Comparison of ENCODE assay signal across 28 mouse cellular contexts in the genomic region with DNA sequence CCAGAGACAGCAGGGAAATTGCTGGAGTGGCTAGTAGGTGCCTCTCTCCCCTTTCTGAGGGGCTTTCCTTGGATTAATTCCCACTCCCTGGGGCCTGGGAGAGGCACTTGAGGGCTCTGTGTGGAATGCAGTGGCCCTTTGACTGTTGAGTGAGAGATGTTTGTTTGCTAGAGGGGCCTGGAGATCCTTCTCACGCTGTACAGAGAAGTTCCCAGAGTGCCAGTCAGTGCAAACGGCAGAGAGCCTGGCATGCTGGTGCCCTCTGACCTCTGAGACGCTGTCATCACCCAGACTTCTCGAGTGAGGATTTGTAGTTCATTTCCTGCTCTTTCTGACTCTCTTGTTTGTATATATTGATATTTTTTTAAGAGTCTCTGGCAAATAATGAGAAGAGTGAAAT. TPM values are rescaled to one million over a fixed set of nuclear protein-coding genes. Genes with fewer than 3 reads are reported as not detected.
DNase-seq lines count a peak whose midpoint lies in the region; ATAC-seq lines count a peak whose summit lies in the region.
"Had no signal": no experiment of that assay in that cellular context is flagged by ENCODE, and none has a peak within 500 bp of the region (broad histone marks: within the 10 kb centered on the region; RNA-seq: fewer than 3 reads in every experiment).

No protein-coding gene starts in this region.

- peak overlapping the region; percentile 33; the same call in 1 of the 2 replicates for H3K9ac ChIP-seq in heart, embryonic 13.5 days
- no peak overlapping the region for H3K9ac ChIP-seq in midbrain, embryonic 14.5 days (replicated peaks; ENCODE audit: low read length)
- H3K9ac ChIP-seq in lung, embryonic 16.5 days (ENCODE audit: low read length) = no peak overlapping the region
- H3K9ac ChIP-seq: embryonic facial prominence, embryonic 13.5 days; hindbrain, embryonic 13.5 days; kidney, embryonic 15.5 days; limb, embryonic 13.5 days; liver, embryonic 13.5 days; midbrain, embryonic 13.5 days; neural tube, embryonic 13.5 days had no signal

- peaks cover 30% of the 10 kb centered on the region for H3K4me1 ChIP-seq in heart, embryonic 13.5 days
- peaks cover 8% of the 10 kb centered on the region for H3K4me1 ChIP-seq in midbrain, embryonic 10.5 days
- H3K4me1 ChIP-seq in midbrain, embryonic 14.5 days (ENCODE audit: control insufficient read depth, insufficient read depth, low read length) = no peaks in the 10 kb centered on the region
- H3K4me1 ChIP-seq in lung, embryonic 16.5 days (replicated peaks; ENCODE audit: control insufficient read depth, insufficient read depth, low read length) = peaks cover 9% of the 10 kb centered on the region; the same call in 1 of the 2 replicates
- H3K4me1 ChIP-seq in limb, embryonic 10.5 days = peaks cover 7% of the 10 kb centered on the region
- H3K4me1 ChIP-seq: kidney, embryonic 15.5 days; liver, embryonic 13.5 days; midbrain, embryonic 13.5 days; neural tube, embryonic 13.5 days had no signal

- WGBS in heart, embryonic 13.5 days = 9% methylated on average over 4 of the region's 4 CpGs
- WGBS in midbrain, embryonic 10.5 days = 44% methylated on average over 4 of the region's 4 CpGs
- 35% methylated on average over 4 of the region's 4 CpGs for WGBS in midbrain, embryonic 14.5 days
- WGBS in lung, embryonic 16.5 days = 4% methylated on average over 4 of the region's 4 CpGs
- 19% methylated on average over 4 of the region's 4 CpGs for WGBS in limb, embryonic 10.5 days

- H3K27ac ChIP-seq in heart, embryonic 13.5 days (replicated peaks) = peak overlapping the region; percentile 76
- peak overlapping the region; percentile 43 for H3K27ac ChIP-seq in midbrain, embryonic 10.5 days (replicated peaks)
- H3K27ac ChIP-seq in midbrain, embryonic 14.5 days (replicated peaks; ENCODE audit: low read depth, low read length) = no peak overlapping the region
- H3K27ac ChIP-seq in lung, embryonic 16.5 days (ENCODE audit: low read length) = no peak overlapping the region
- no peak overlapping the region for H3K27ac ChIP-seq in limb, embryonic 10.5 days
- H3K27ac ChIP-seq: embryonic facial prominence, embryonic 13.5 days; hindbrain, embryonic 13.5 days; kidney, embryonic 15.5 days; limb, embryonic 13.5 days; liver, embryonic 13.5 days; midbrain, embryonic 13.5 days; neural tube, embryonic 13.5 days had no signal

- H3K4me2 ChIP-seq in heart, embryonic 13.5 days = no peak overlapping the region
- H3K4me2 ChIP-seq in midbrain, embryonic 14.5 days (ENCODE audit: low read length) = no peak overlapping the region
- H3K4me2 ChIP-seq in lung, embryonic 16.5 days (ENCODE audit: low read depth, low read length) = no peak overlapping the region
- H3K4me2 ChIP-seq: embryonic facial prominence, embryonic 13.5 days; hindbrain, embryonic 13.5 days; kidney, embryonic 15.5 days; limb, embryonic 13.5 days; liver, embryonic 13.5 days; midbrain, embryonic 13.5 days; neural tube, embryonic 13.5 days had no signal

- intact Hi-C loops in heart, postnatal 14 days (cut with DNase I) = loop anchor here (2.0 to 5.0 kb wide), 2 partner anchors 52 to 125 kb away; a partner anchor contains a TSS

- no peaks in the 10 kb centered on the region; the same call in 1 of the 2 replicates for H3K9me3 ChIP-seq in heart, embryonic 13.5 days
- no peaks in the 10 kb centered on the region for H3K9me3 ChIP-seq in midbrain, embryonic 10.5 days (replicated peaks)
- no peaks in the 10 kb centered on the region for H3K9me3 ChIP-seq in midbrain, embryonic 14.5 days (ENCODE audit: control insufficient read depth, low read length)
- H3K9me3 ChIP-seq in lung, embryonic 16.5 days (ENCODE audit: control insufficient read depth, low read length) = no peaks in the 10 kb centered on the region
- H3K9me3 ChIP-seq in limb, embryonic 10.5 days (replicated peaks) = no peaks in the 10 kb centered on the region
- H3K9me3 ChIP-seq: embryonic facial prominence, embryonic 13.5 days; hindbrain, embryonic 13.5 days; kidney, embryonic 15.5 days; limb, embryonic 13.5 days; liver, embryonic 13.5 days; midbrain, embryonic 13.5 days; neural tube, embryonic 13.5 days had no signal

- H3K27me3 ChIP-seq in heart, embryonic 13.5 days (replicated peaks) = no peaks in the 10 kb centered on the region
- H3K27me3 ChIP-seq in midbrain, embryonic 10.5 days (ENCODE audit: low read depth, poor library complexity, severe bottlenecking) = no peaks in the 10 kb centered on the region
- H3K27me3 ChIP-seq in midbrain, embryonic 14.5 days (ENCODE audit: control insufficient read depth, insufficient read depth, low read length) = no peaks in the 10 kb centered on the region
- H3K27me3 ChIP-seq in lung, embryonic 16.5 days (ENCODE audit: control insufficient read depth, insufficient read depth, low read depth, low read length) = no peaks in the 10 kb centered on the region
- H3K27me3 ChIP-seq in limb, embryonic 10.5 days (ENCODE audit: low read depth, poor library complexity, severe bottlenecking) = no peaks in the 10 kb centered on the region
- H3K27me3 ChIP-seq: embryonic facial prominence, embryonic 13.5 days; hindbrain, embryonic 13.5 days; kidney, embryonic 15.5 days; limb, embryonic 13.5 days; liver, embryonic 13.5 days; midbrain, embryonic 13.5 days; neural tube, embryonic 13.5 days had no signal

- no peak for DNase-seq in heart, postnatal 14 days
- no peak for DNase-seq in midbrain, embryonic 10.5 days (ENCODE audit: low spot score)
- DNase-seq in midbrain, embryonic 14.5 days = no peak
- DNase-seq in yolk sac, embryonic 10.5 days (ENCODE audit: low spot score) = peak; percentile 33
- DNase-seq in limb, embryonic 10.5 days (ENCODE audit: low spot score) = no peak
- no peak for DNase-seq in kidney, adult 11 months
- DNase-seq: B cell, adult 2 months; cerebellum, adult 2 months; cerebellum, postnatal 36 days; liver, embryonic 13.5 days; right cerebral cortex, adult 18-20 months; thymus, postnatal 25 days had no signal

- peaks cover 4% of the 10 kb centered on the region; the same call in 1 of the 2 replicates for H3K36me3 ChIP-seq in heart, embryonic 13.5 days
- no peaks in the 10 kb centered on the region for H3K36me3 ChIP-seq in midbrain, embryonic 10.5 days
- no peaks in the 10 kb centered on the region for H3K36me3 ChIP-seq in midbrain, embryonic 14.5 days (ENCODE audit: control insufficient read depth, insufficient read depth, low read length)
- H3K36me3 ChIP-seq in lung, embryonic 16.5 days (ENCODE audit: control insufficient read depth, insufficient read depth, low read length) = no peaks in the 10 kb centered on the region
- no peaks in the 10 kb centered on the region for H3K36me3 ChIP-seq in limb, embryonic 10.5 days
- H3K36me3 ChIP-seq: hindbrain, embryonic 13.5 days; kidney, embryonic 15.5 days; liver, embryonic 13.5 days; midbrain, embryonic 13.5 days; neural tube, embryonic 13.5 days had no signal

- no peak overlapping the region for H3K4me3 ChIP-seq in heart, embryonic 13.5 days
- H3K4me3 ChIP-seq in midbrain, embryonic 10.5 days = no peak overlapping the region
- no peak overlapping the region for H3K4me3 ChIP-seq in midbrain, embryonic 14.5 days (replicated peaks; ENCODE audit: low read depth, low read length)
- no peak overlapping the region for H3K4me3 ChIP-seq in lung, embryonic 16.5 days (ENCODE audit: low read length)
- no peak overlapping the region for H3K4me3 ChIP-seq in limb, embryonic 10.5 days
- H3K4me3 ChIP-seq: embryonic facial prominence, embryonic 13.5 days; hindbrain, embryonic 13.5 days; kidney, embryonic 15.5 days; limb, embryonic 13.5 days; liver, embryonic 13.5 days; midbrain, embryonic 13.5 days; neural tube, embryonic 13.5 days had no signal

- no peak for ATAC-seq in heart, embryonic 13.5 days (ENCODE audit: extremely low read depth, insufficient number of reproducible peaks, low FRiP score, low TSS enrichment)
- ATAC-seq in midbrain, embryonic 14.5 days (ENCODE audit: low FRiP score, low TSS enrichment) = no peak
- ATAC-seq in lung, embryonic 16.5 days (ENCODE audit: low read depth) = peak; percentile 77
- ATAC-seq: forebrain, embryonic 16.5 days; midbrain, embryonic 13.5 days had no signal

RNA-seq across cellular contexts. Expression of a gene that starts 14.1 kb away (rescaled TPM):
- polyA plus RNA-seq in heart, embryonic 13.5 days (2015; fragmentation: Nextera tagmentation; extraction: Ambion mirVana) = not detected in 2 replicates
- total RNA-seq in heart, postnatal 14 days (2021) = 1 to 10 TPM; 1.3 to 1.4 TPM
- not detected in 2 replicates for polyA plus RNA-seq in midbrain, embryonic 10.5 days (2016; fragmentation: Nextera tagmentation; extraction: Ambion mirVana)
- not detected in 2 replicates for polyA plus RNA-seq in midbrain, embryonic 14.5 days (2014; fragmentation: Nextera tagmentation; extraction: Ambion mirVana)
- not detected in 2 replicates for polyA plus RNA-seq in lung, embryonic 16.5 days (2015; fragmentation: Nextera tagmentation; extraction: Ambion mirVana)
- polyA plus RNA-seq in limb, embryonic 10.5 days (2016; fragmentation: Nextera tagmentation; extraction: Ambion mirVana) = not detected in 2 replicates
- total RNA-seq: adrenal gland, adult 18-20 months; gastrocnemius, postnatal 4 days; layer of hippocampus, postnatal 25 days; left cerebral cortex, postnatal 10 days had no signal
- polyA plus RNA-seq: cerebellum, adult 2 months; embryonic facial prominence, embryonic 13.5 days; forebrain, embryonic 16.5 days; hindbrain, embryonic 13.5 days; intestine, embryonic 14.5 days; kidney, embryonic 15.5 days; large intestine, adult 2 months; limb, embryonic 13.5 days; liver, embryonic 13.5 days; midbrain, embryonic 13.5 days; neural tube, embryonic 13.5 days; small intestine, adult 2 months had no signal

RNA-seq across cellular contexts. Expression of a gene that starts 39.9 kb away (rescaled TPM):
- polyA plus RNA-seq in heart, embryonic 13.5 days (2015; fragmentation: Nextera tagmentation; extraction: Ambion mirVana) = 2.2 and 2.5 TPM in 2 replicates
- 1 to 10 TPM; 1.4 to 2.5 TPM for total RNA-seq in heart, postnatal 14 days (2021)
- polyA plus RNA-seq in midbrain, embryonic 10.5 days (2016; fragmentation: Nextera tagmentation; extraction: Ambion mirVana) = 1.9 and 2.0 TPM in 2 replicates
- 0.73 and 2.3 TPM in 2 replicates for polyA plus RNA-seq in midbrain, embryonic 14.5 days (2014; fragmentation: Nextera tagmentation; extraction: Ambion mirVana)
- polyA plus RNA-seq in lung, embryonic 16.5 days (2015; fragmentation: Nextera tagmentation; extraction: Ambion mirVana) = 3.9 and 4.4 TPM in 2 replicates
- polyA plus RNA-seq in limb, embryonic 10.5 days (2016; fragmentation: Nextera tagmentation; extraction: Ambion mirVana) = 1.8 and 4.6 TPM in 2 replicates

RNA-seq across cellular contexts. Expression of a gene that starts 52.5 kb away (rescaled TPM):
- polyA plus RNA-seq in heart, embryonic 13.5 days (2015; fragmentation: Nextera tagmentation; extraction: Ambion mirVana) = 47.0 and 48.6 TPM in 2 replicates
- total RNA-seq in heart, postnatal 14 days (2021) = 10 to 100 TPM; 80.7 to 89.8 TPM
- 28.4 and 28.8 TPM in 2 replicates for polyA plus RNA-seq in midbrain, embryonic 10.5 days (2016; fragmentation: Nextera tagmentation; extraction: Ambion mirVana)
- 9.2 and 13.4 TPM in 2 replicates for polyA plus RNA-seq in midbrain, embryonic 14.5 days (2014; fragmentation: Nextera tagmentation; extraction: Ambion mirVana)
- 46.8 and 50.5 TPM in 2 replicates for polyA plus RNA-seq in lung, embryonic 16.5 days (2015; fragmentation: Nextera tagmentation; extraction: Ambion mirVana)
- 31.9 and 37.0 TPM in 2 replicates for polyA plus RNA-seq in limb, embryonic 10.5 days (2016; fragmentation: Nextera tagmentation; extraction: Ambion mirVana)

Comparison
In these comparisons a context has a peak if more than half of its experiments do, and no peak if none do; other contexts are left out.
1. H3K27ac ChIP-seq: peak in heart, embryonic 13.5 days (single experiment) and midbrain, embryonic 10.5 days (single experiment); none in midbrain, embryonic 14.5 days (single experiment), lung, embryonic 16.5 days (single experiment) and limb, embryonic 10.5 days (single experiment).